11 mouse cellular contexts compared by ENCODE assay signal in genomic region chr10:39572050-39572671, GRCm38 (mm10). TPM values are rescaled to one million over a fixed set of nuclear protein-coding genes. Genes with fewer than 3 reads are reported as not detected.
DNase-seq lines count a peak whose midpoint lies in the region; ATAC-seq and TF ChIP-seq lines count a peak whose summit lies in the region.
"Had no signal": no experiment of that assay in that cellular context is flagged by ENCODE, and none has a peak within 500 bp of the region (broad histone marks: within the 10 kb centered on the region; RNA-seq: fewer than 3 reads in every experiment).

No protein-coding gene starts in this region.

- peaks cover 24% of the 10 kb centered on the region for H3K4me1 ChIP-seq in intestine, embryonic 15.5 days (replicated peaks)
- H3K4me1 ChIP-seq in intestine, postnatal 0 days (replicated peaks; ENCODE audit: control insufficient read depth, insufficient read depth, low read length), result no peaks in the 10 kb centered on the region
- H3K4me1 ChIP-seq in embryonic facial prominence, embryonic 12.5 days, result peaks cover 21% of the 10 kb centered on the region
- H3K4me1 ChIP-seq in hindbrain, embryonic 15.5 days (replicated peaks), result peaks cover 35% of the 10 kb centered on the region
- peaks cover 17% of the 10 kb centered on the region; the same call in 1 of the 2 replicates for H3K4me1 ChIP-seq in midbrain, postnatal 0 days (ENCODE audit: insufficient read depth, low read length)

- no peaks in the 10 kb centered on the region for H3K27me3 ChIP-seq in intestine, embryonic 15.5 days (replicated peaks)
- H3K27me3 ChIP-seq in intestine, postnatal 0 days (replicated peaks; ENCODE audit: control insufficient read depth, insufficient read depth, low read length), result no peaks in the 10 kb centered on the region
- H3K27me3 ChIP-seq in embryonic facial prominence, embryonic 12.5 days, result no peaks in the 10 kb centered on the region
- no peaks in the 10 kb centered on the region for H3K27me3 ChIP-seq in hindbrain, embryonic 15.5 days
- H3K27me3 ChIP-seq in midbrain, postnatal 0 days (ENCODE audit: insufficient read depth, low read length), result no peaks in the 10 kb centered on the region
- H3K27me3 ChIP-seq: limb, embryonic 13.5 days had no signal

- no peaks in the 10 kb centered on the region for H3K36me3 ChIP-seq in intestine, embryonic 15.5 days
- H3K36me3 ChIP-seq in intestine, postnatal 0 days (ENCODE audit: control insufficient read depth, insufficient read depth), result no peaks in the 10 kb centered on the region
- no peaks in the 10 kb centered on the region for H3K36me3 ChIP-seq in embryonic facial prominence, embryonic 12.5 days
- H3K36me3 ChIP-seq in hindbrain, embryonic 15.5 days, result 0 out of 2 replicates have a peak, but pooled peaks cover under 1% of the 10 kb centered on the region
- no peaks in the 10 kb centered on the region for H3K36me3 ChIP-seq in midbrain, postnatal 0 days (ENCODE audit: insufficient read depth, low read length)
- H3K36me3 ChIP-seq: limb, embryonic 13.5 days had no signal

- no peak for DNase-seq in midbrain, postnatal 0 days (ENCODE audit: low spot score)
- no peak for DNase-seq in adrenal gland, postnatal 14 days
- no peak for DNase-seq in heart, adult 9 months (ENCODE audit: low spot score in 2 of 2)
- DNase-seq: gastrocnemius, postnatal 10 days had no signal

- no peak overlapping the region for H3K9ac ChIP-seq in intestine, embryonic 15.5 days
- H3K9ac ChIP-seq in intestine, postnatal 0 days (ENCODE audit: low read depth, low read length), result no peak overlapping the region
- no peak overlapping the region for H3K9ac ChIP-seq in embryonic facial prominence, embryonic 12.5 days
- no peak overlapping the region for H3K9ac ChIP-seq in hindbrain, embryonic 15.5 days
- H3K9ac ChIP-seq in midbrain, postnatal 0 days (replicated peaks; ENCODE audit: low read length, poor library complexity, severe bottlenecking), result 0 out of 2 replicates have a peak overlapping the region, but pooled peaks have one; percentile 4
- H3K9ac ChIP-seq: limb, embryonic 13.5 days had no signal

- ATAC-seq in intestine, embryonic 15.5 days, result peak; percentile 9; the same call in 1 of the 2 replicates
- no peak for ATAC-seq in intestine, postnatal 0 days
- ATAC-seq in embryonic facial prominence, embryonic 12.5 days (ENCODE audit: insufficient number of reproducible peaks, insufficient read depth, low FRiP score, low TSS enrichment), result no peak
- peak; percentile 31; the same call in 1 of the 2 replicates for ATAC-seq in hindbrain, embryonic 15.5 days (ENCODE audit: low FRiP score, low read depth)
- ATAC-seq in midbrain, postnatal 0 days (ENCODE audit: low FRiP score), result peak; percentile 31; the same call in 1 of the 2 replicates
- no peak for ATAC-seq in monocyte, adult 5-6 weeks (replicated peaks; ENCODE audit: insufficient number of reproducible peaks, low FRiP score, low TSS enrichment, poor library complexity, severe bottlenecking)

- no peak overlapping the region for H3K4me2 ChIP-seq in intestine, embryonic 15.5 days (replicated peaks)
- H3K4me2 ChIP-seq in intestine, postnatal 0 days (replicated peaks; ENCODE audit: low read depth), result no peak overlapping the region
- H3K4me2 ChIP-seq in embryonic facial prominence, embryonic 12.5 days (replicated peaks), result no peak overlapping the region
- no peak overlapping the region for H3K4me2 ChIP-seq in hindbrain, embryonic 15.5 days
- no peak overlapping the region for H3K4me2 ChIP-seq in midbrain, postnatal 0 days (ENCODE audit: low read depth, low read length, poor library complexity, severe bottlenecking)
- H3K4me2 ChIP-seq: limb, embryonic 13.5 days had no signal

- H3K9me3 ChIP-seq in intestine, embryonic 15.5 days, result no peaks in the 10 kb centered on the region
- no peaks in the 10 kb centered on the region for H3K9me3 ChIP-seq in intestine, postnatal 0 days (ENCODE audit: control insufficient read depth)
- no peaks in the 10 kb centered on the region for H3K9me3 ChIP-seq in embryonic facial prominence, embryonic 12.5 days
- no peaks in the 10 kb centered on the region for H3K9me3 ChIP-seq in hindbrain, embryonic 15.5 days
- no peaks in the 10 kb centered on the region for H3K9me3 ChIP-seq in midbrain, postnatal 0 days (ENCODE audit: low read length)
- H3K9me3 ChIP-seq: limb, embryonic 13.5 days had no signal

- WGBS in intestine, embryonic 15.5 days, result 70% methylated on average over 9 of the region's 9 CpGs
- WGBS in intestine, postnatal 0 days, result 54% methylated on average over 9 of the region's 9 CpGs
- 65% methylated on average over 9 of the region's 9 CpGs for WGBS in embryonic facial prominence, embryonic 12.5 days
- 32% methylated on average over 9 of the region's 9 CpGs for WGBS in hindbrain, embryonic 15.5 days
- 19% methylated on average over 9 of the region's 9 CpGs for WGBS in midbrain, postnatal 0 days

- H3K27ac ChIP-seq in intestine, embryonic 15.5 days, result no peak overlapping the region
- H3K27ac ChIP-seq in intestine, postnatal 0 days (ENCODE audit: low read depth, low read length), result no peak overlapping the region
- peak overlapping the region; percentile 43; the same call in 1 of the 2 replicates for H3K27ac ChIP-seq in embryonic facial prominence, embryonic 12.5 days
- peak overlapping the region; percentile 83 for H3K27ac ChIP-seq in hindbrain, embryonic 15.5 days (replicated peaks)
- peak overlapping the region; percentile 62; the same call in 1 of the 2 replicates for H3K27ac ChIP-seq in midbrain, postnatal 0 days (ENCODE audit: low read depth, low read length)
- H3K27ac ChIP-seq: kidney, postnatal 0 days; limb, embryonic 13.5 days had no signal

- no peak overlapping the region for H3K4me3 ChIP-seq in intestine, embryonic 15.5 days (replicated peaks)
- no peak overlapping the region for H3K4me3 ChIP-seq in intestine, postnatal 0 days (ENCODE audit: low read depth, low read length)
- H3K4me3 ChIP-seq in embryonic facial prominence, embryonic 12.5 days, result no peak overlapping the region
- no peak overlapping the region for H3K4me3 ChIP-seq in hindbrain, embryonic 15.5 days
- H3K4me3 ChIP-seq in midbrain, postnatal 0 days (ENCODE audit: low read depth, low read length), result no peak overlapping the region
- H3K4me3 ChIP-seq: limb, embryonic 13.5 days had no signal

- no peak for TF ChIP-seq CTCF in intestine, postnatal 0 days (IDR thresholded peaks at IDR 0.05; ENCODE audit: low read depth)
- no peak for TF ChIP-seq CTCF in midbrain, postnatal 0 days (IDR thresholded peaks at IDR 0.05)

RNA-seq across cellular contexts. Expression of gene Traf3ip2, which starts 40.6 kb away (rescaled TPM):
- polyA plus RNA-seq in intestine, embryonic 15.5 days (2015; fragmentation: Nextera tagmentation; extraction: Ambion mirVana), result 25.8 and 29.4 TPM in 2 replicates
- polyA plus RNA-seq in intestine, postnatal 0 days (2015; fragmentation: Nextera tagmentation; extraction: Ambion mirVana), result 25.3 and 27.8 TPM in 2 replicates
- 11.4 and 12.4 TPM in 2 replicates for polyA plus RNA-seq in embryonic facial prominence, embryonic 12.5 days (2016; fragmentation: Nextera tagmentation; extraction: Ambion mirVana)
- 7.4 and 7.9 TPM in 2 replicates for polyA plus RNA-seq in hindbrain, embryonic 15.5 days (2015; fragmentation: Nextera tagmentation; extraction: Ambion mirVana)
- 0.47 and 1.9 TPM in 2 replicates for total RNA-seq in midbrain, postnatal 0 days (2014; rRNA removed)
- 4.2 and 6.1 TPM in 2 replicates for polyA plus RNA-seq in midbrain, postnatal 0 days (2015; fragmentation: Nextera tagmentation; extraction: Ambion mirVana)
- total RNA-seq in monocyte, adult 5-6 weeks (2017), result 12.2 to 14.9 TPM (median 13.4 TPM) in 3 replicates
- total RNA-seq in adrenal gland, postnatal 14 days (2021), result 14.6 and 21.9 TPM in 2 replicates

Comparison
In these comparisons a context has a peak if more than half of its experiments do, and no peak if none do; other contexts are left out.
1. ATAC-seq: peak in intestine, embryonic 15.5 days (single experiment), hindbrain, embryonic 15.5 days (single experiment) and midbrain, postnatal 0 days (single experiment); none in intestine, postnatal 0 days (single experiment), embryonic facial prominence, embryonic 12.5 days (single experiment) and monocyte, adult 5-6 weeks (single experiment).
2. H3K27ac ChIP-seq: peak in embryonic facial prominence, embryonic 12.5 days (single experiment), hindbrain, embryonic 15.5 days (single experiment) and midbrain, postnatal 0 days (single experiment); none in intestine, embryonic 15.5 days (single experiment) and intestine, postnatal 0 days (single experiment).